Mouse (Mus musculus): Measurements from ENCODE around the gene Ap2s1.
"Not testable (repeated sequence)": the region's sequence is repeated elsewhere in the genome, so short reads cannot be mapped to it uniquely, and the experiment has no call there.

Ap2s1 gene

DNA sequence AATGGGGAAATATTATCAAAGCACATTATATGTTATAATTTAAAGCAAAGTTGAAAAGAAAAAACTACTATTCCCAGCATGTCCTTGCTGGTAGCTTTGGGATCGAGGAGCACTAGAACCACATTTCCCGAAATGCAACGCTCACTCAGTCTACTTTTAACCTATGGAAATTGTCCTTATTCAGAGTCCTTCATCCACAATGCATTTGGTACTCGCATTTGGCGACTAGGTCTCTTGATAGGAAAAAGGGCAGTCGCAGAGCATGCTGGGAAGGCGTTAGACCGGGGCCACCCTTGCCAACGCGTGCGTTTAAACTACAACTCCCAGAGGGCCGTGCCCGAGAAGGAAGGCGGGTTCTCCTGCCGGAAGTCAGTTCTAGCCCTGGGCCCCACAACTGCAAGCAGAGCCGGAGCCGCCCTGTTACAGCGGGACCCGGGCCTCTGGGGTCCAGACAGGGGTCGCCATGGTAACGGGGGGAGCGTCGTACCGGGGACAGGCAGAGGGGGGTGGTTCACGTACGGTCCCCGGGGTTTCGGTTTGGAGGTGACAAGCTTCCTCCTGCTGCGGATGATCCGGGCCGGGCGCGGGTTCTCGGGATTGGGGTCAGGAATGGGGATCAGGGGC is at the start of gene Ap2s1:
TSS of gene Ap2s1 (plus strand) at position 338 of the 624 bp plus-strand sequence.
- DNase-seq: peak; percentile 98 to 99

DNA sequence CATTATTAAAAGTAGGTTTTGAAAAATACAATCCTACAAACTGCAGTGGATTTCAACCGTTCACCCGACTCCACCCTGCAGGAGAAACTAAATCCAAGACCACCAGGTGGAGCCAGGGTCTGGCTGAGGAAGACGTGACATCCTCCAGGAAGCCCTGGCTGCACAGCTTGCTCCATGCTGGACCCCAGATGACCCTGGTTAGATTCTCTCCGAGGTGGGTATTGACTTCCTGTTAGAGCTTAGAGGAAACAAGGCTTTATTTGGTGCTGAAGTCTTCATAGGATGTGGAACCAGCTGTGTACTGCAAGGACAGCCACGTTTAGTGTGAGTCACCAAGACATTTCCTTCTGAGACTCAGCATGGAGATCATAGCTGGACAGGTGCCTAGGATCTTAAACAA is 49.0 kb upstream of the Ap2s1 start:
- no peak for DNase-seq

- DNase-seq: peak; percentile 57 to 72
These were observed 43.2 kb upstream of the Ap2s1 start for GRCm38 (mm10) chr7:16695025-16695424.

DNA sequence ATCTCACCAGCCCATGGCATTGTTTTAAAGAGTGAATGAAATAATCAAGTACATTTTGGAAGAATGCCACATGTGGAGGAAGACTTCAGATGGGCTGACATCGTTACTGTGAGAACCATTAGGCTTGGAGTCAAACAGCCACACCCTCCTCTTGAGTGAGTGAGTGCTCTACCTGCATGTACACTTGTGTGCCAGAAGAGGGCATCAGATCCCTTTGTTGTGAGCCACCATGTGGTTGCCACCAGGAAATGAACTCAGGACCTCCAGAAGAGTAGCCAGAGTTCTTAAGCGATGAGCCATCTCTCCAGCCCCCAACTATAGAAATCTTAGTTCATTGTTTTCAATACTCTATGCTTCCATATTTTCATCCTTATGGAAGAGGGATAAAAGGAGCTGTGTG is 39.2 kb upstream of the Ap2s1 start:
- DNase-seq: no peak

DNA sequence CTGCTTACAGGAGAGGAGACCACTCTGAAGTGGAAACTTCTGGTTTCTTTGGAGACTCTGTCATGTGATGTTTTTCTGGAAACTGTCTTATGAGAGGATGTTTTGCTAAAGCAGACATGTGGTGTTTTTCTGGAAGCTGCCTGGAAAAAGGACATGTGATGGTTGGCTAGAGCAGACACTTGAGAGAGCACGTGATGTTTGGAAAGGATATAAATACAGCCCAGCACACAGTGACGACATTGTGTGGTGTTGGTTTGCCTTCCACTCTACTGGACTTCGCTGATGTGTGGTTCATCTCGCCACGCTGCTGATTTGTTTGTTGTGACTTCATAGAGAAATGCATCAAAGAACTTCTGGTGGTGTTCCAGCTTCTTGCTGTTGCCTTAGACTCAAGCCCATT is 37.6 kb upstream of the Ap2s1 start:
- DNase-seq: no peak

GRCm38 (mm10) chr7:16706385-16706784 is 31.8 kb upstream of the Ap2s1 start:
- DNase-seq: no peak

DNA sequence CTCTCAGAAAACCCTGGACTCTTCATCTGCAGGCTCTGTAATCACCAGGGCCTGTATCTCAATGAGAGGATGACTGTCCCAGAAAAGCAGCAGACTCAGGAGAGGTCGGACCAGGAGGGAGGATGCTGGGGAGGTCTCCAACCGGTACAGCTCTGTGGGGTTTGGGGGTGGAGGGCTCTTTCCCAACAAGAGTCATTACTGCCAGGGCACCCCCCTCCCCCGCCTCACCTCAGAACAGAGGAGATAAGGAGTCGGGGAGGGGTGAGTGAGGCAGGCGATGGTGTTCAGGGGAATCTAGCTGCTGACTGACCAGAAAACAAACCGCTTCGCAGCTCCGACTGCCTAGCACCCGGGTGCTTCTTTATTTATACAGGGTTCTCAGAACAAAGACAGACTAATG is 30.0 kb upstream of the Ap2s1 start:
- no peak for DNase-seq

DNA sequence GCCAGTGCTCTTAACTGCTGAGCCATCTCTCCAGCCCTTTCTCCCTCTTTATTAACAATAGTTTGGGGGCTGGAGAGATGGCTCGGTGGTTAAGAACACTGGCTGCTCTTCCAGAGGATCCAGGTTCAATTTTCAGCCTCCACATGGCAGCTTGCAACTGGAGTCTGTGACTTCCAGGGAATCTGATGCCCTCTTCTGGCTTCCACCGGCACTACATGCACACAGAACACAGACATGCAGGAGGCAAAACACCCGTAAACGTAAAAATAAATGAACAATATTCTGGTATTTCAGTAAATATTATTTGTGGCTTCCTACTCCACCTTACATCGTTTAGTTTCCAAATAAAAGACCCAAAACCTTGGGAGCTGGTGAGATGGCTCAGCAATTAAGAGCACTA is 27.6 kb upstream of the Ap2s1 start:
- DNase-seq: no peak

DNA sequence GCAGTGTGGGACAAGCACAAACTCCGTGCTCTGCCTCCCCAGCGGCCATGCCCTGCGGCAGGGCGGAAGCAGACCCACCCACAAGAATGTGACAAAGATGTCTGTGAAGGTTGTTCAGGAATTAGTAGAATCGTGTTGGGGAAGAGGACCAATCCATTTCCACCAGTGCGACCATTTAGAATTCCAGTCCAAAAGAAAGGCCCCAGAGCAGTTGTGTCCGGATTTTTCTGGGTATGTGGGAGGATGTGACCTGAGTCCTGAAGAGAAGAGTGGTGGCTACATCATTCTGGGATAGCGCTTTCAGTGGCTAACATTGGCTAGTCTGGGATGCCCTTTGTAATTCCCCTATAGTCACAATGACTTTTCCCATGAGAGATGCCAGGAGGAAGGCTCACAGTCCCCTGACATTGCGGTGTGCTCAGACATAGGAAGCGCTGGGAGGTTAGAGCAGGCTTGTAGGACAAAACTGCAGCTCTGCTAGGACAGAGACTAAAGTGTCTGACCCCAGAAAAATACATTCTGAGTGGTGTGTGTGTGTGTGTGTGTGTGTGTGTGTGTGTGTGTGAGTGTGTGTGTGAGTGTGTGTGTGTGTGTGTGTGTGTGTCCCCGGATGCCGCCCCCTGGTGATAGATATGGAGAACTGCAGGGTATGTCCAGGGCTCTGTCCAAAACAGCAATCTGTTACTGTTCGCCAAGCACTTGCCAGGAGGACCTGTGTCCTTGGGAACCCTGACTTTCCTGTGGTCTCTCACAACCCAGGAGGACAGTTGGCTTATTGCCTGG is 25.4 kb upstream of the Ap2s1 start:
- peak in 1 of 2 experiments; percentile 29 for DNase-seq

GRCm38 (mm10) chr7:16716456-16717152 is 21.6 kb upstream of the Ap2s1 start:
- not testable (repeated sequence) for DNase-seq

- DNase-seq: no peak
These were observed 16.6 kb upstream of the Ap2s1 start, which contains the start of gene Ceacam9 for GRCm38 (mm10) chr7:16721629-16722028. Gene Ceacam9, plus strand, starts transcription at chr7:16721929.

DNA sequence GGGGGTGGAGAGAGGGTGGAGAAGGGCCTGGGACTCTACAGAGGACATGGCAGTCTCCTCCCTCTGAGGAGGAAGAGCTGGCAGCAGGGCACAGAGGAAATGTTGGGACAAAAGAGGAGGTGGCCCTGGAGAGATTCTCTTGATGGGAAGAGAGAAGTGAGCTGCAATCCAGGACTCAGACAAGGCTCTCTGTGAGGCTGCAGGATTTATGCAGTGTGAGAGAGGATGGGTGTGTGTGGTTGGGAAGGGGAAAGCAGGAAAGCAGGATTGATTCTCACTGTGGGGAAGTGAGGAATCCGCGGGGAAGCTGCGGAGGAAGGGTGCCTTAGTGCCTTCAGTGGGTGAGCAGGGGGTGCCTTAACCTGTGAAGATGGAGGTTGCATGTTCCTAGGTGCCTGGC is 15.7 kb upstream of the Ap2s1 start:
- not testable (repeated sequence) for DNase-seq

DNA sequence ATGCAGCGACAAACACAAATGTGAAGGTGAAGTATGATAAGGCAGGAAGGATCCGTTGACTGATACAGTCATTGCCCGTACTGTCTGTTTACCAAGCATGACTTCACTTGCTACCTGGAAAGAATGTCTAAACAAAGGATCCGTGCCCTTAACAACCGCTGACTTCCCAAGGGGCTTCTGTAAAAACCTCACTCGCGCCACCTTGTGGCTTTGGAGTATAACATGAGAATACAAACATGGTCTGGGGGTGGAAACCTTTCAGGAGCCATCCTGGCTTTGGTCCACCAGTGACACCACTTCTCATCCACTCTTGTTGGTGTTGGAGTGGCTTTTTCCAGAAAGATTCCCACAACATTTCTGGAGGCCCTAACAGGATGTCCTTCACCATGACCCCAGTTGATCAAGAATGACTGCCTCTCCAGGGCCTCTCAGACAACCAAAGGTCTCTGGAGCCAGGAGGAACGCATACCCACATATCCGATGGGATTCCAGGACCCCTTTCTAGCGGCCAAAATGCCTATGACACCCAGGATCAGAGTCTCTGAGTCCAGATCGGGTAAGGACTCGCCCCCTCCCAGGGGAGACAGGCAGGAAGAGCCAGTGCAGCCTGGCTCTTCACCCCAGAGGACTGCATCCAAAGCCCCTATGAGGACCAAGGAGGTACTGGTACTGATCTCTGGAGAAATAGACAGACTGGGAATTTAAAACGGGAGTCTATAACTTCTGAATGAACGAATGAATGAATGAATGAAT is 9.4 kb upstream of the Ap2s1 start:
- peak; percentile 83 to 90 for DNase-seq

GRCm38 (mm10) chr7:16729563-16729962 is 8.6 kb upstream of the Ap2s1 start:
- DNase-seq: not testable (repeated sequence)

DNA sequence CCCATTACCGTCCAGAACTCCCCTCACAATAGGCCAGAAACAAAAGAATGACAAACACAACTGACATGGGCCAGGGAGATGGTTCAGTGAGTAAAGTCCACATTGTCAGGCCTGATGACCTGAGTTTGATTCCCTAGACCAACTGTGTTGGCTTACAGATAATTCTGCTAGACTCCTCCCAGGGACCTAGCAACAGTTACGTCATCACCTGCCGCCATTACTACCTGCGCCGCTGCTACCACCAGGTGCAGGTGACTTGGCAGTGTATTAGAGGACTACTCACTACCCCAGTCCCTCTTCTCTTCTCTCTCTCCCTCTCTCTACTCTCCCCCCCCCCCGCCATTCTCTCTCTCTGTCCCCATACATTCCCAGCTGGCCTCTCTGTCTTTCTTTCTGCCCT is 7.4 kb upstream of the Ap2s1 start:
- DNase-seq: no peak

DNA sequence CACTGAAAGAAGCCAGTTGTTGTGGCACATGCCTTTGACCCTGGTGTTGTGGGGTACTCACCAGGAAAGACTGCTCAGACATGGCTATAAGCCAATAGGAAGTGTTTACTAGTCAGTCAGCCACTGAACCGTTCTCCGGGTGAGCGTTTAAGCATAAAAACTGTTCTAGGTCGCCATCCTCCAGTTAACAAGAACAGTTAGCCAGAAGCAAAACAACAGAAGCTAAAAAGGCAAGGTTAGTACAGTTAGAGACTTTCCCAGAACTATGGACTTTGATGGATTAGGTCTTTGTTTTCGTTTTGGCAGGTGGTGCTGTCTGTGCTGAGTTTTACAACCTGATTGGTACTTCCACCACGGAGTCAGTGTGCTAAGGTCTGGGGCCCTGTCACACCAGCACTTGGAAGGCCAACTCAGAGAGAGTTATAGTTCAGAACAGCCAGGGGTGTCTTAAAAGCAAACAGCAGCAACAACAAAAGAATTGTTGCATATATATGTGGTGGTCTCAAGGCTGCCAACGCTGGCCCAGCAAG is 6.3 kb upstream of the Ap2s1 start:
- DNase-seq: no peak

GRCm38 (mm10) chr7:16737606-16738072 is 571 bp upstream of the Ap2s1 start:
- peak; percentile 38 to 42 for DNase-seq

DNA sequence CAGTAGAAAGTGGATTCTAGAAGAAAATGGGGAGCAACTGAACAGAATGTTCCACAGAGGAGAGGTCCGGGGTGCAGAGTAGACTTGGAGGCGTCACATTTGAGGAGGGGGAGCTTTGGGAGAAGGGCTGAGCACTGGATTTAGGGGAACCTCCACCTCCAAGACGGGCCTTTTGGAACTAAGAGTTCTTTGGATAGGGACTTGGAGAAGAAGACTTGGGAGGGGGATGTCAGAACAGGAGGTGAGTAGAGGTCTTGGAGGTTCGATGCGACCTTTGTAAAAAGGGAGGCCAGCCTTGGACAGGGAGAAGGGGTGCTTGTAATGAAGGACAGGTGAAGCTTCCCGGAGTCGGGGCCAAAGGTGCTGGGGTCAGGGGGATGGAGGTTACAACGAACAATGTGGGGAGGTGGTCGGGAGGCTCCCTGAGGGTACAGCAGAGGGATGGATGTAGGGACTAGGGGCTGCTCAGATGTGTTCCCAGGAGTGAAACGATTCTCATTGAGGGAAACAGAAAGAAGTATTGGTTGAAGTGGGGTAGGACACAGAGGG is 920 bp downstream of the Ap2s1 start:
- DNase-seq: peak in 1 of 2 experiments; percentile 22

GRCm38 (mm10) chr7:16745373-16745772 is 7.2 kb downstream of the Ap2s1 start:
- DNase-seq: no peak

GRCm38 (mm10) chr7:16746093-16746492 is 7.9 kb downstream of the Ap2s1 start:
- peak; percentile 71 to 76 for DNase-seq

DNA sequence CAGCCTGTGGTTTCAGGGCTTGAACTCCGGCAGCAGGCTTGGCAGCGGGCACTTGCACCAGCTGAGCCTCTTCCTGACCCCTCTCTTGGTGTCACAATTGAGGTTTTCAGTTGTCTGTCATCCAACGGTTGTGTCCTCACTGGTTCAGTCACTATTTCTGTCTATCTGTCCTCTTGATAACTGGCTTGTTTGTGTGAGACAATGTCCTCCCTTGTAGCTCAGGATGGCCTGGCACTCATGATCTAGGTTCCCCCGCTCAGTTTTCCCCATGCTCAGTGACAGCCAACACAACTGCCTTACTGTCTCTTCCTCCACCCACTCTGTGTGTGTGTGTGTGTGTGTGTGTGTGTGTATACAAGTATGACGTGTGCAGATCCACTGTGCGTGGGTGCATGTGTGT is 9.4 kb downstream of the Ap2s1 start:
- no peak for DNase-seq

- no peak for DNase-seq
These were observed 13.8 kb downstream of the Ap2s1 start for GRCm38 (mm10) chr7:16752016-16752415.

All from cerebellum, postnatal 14 days (tissue).